Mouse (Mus musculus) CH12.LX (cell line): ENCODE measurements around the gene Mrpl18. TPM values are rescaled to one million over a fixed set of nuclear protein-coding genes. Genes with fewer than 3 reads are reported as not detected.

Experiments used
- DNase-seq: peaks from one replicate; pipeline ENCODE4 v3.0.0-alpha.2; 2013; ENCODE audit errors: extremely low read depth
- H3K27ac ChIP-seq: 2 replicates; pipeline ENCODE4 v1.5.1; 2012; ENCODE audit warnings: low read depth, mild to moderate bottlenecking, control low read depth, moderate library complexity; ENCODE audit not compliant: insufficient read depth
- H3K27me3 ChIP-seq: replicated peaks from 2 replicates; pipeline ENCODE3; 2012; ENCODE audit warnings: inconsistent platforms
- H3K36me3 ChIP-seq, 2 experiments: replicated peaks in 1 of 2; 2 replicates each; pipeline versions ENCODE3 to v1.6.1; 2012; ENCODE audit warnings: inconsistent platforms in 1 of 2, low read length in 1 of 2, mild to moderate bottlenecking in 1 of 2, mixed read lengths in 1 of 2, moderate library complexity in 1 of 2; ENCODE audit not compliant: control insufficient read depth in 1 of 2, insufficient read depth in 1 of 2
- H3K4me1 ChIP-seq, 2 experiments: 2 replicates each; pipeline ENCODE4 v1.6.1; 2012; ENCODE audit warnings: inconsistent platforms in 1 of 2, moderate library complexity in 1 of 2; ENCODE audit not compliant: insufficient read depth in 2 of 2, control insufficient read depth in 1 of 2
- H3K4me2 ChIP-seq: 2 replicates; pipeline ENCODE4 v1.6.1; 2012; ENCODE audit warnings: low read depth, mild to moderate bottlenecking, control low read depth; ENCODE audit not compliant: poor library complexity, insufficient read depth, severe bottlenecking
- H3K4me3 ChIP-seq, 3 experiments: fragments of 150-350 bp in 1 of 3; sonication (generic) in 1 of 3; replicated peaks in 1 of 3; 2 replicates each; pipeline versions ENCODE3 to v1.5.1; 2011 to 2012; ENCODE audit warnings: low read depth in 2 of 3, low read length in 2 of 3, mild to moderate bottlenecking in 2 of 3, moderate library complexity in 2 of 3, control low read depth in 1 of 3, improper control_type of control experiment in 1 of 3, inconsistent platforms in 1 of 3, mixed read lengths in 1 of 3; ENCODE audit not compliant: poor library complexity in 1 of 3
- H3K79me2 ChIP-seq: replicated peaks from 2 replicates; pipeline ENCODE4 v1.6.1; 2012; ENCODE audit warnings: mild to moderate bottlenecking, moderate library complexity; ENCODE audit not compliant: control insufficient read depth, poor library complexity, insufficient read depth, severe bottlenecking; ENCODE audit errors: extremely low read depth
- H3K9ac ChIP-seq: 2 replicates; pipeline ENCODE4 v1.6.1; 2012; ENCODE audit warnings: low read depth, mild to moderate bottlenecking, control low read depth, moderate library complexity; ENCODE audit not compliant: insufficient read depth
- H3K9me3 ChIP-seq: replicated peaks from 2 replicates; pipeline ENCODE3; 2012; ENCODE audit warnings: low read length, inconsistent platforms, mixed read lengths
- ELF1 ChIP-seq: IDR thresholded peaks from 2 replicates; pipeline ENCODE4 v1.6.1; 2014; ENCODE audit warnings: low read depth, mild to moderate bottlenecking, inconsistent platforms, low read length, improper control_type of control experiment
- IRF4 ChIP-seq: IDR thresholded peaks from 2 replicates; pipeline ENCODE4 v1.6.1; 2014; ENCODE audit warnings: low read depth, mild to moderate bottlenecking, inconsistent platforms, low read length, improper control_type of control experiment
- MAFK ChIP-seq: IDR thresholded peaks from 2 replicates; pipeline ENCODE4 v1.6.1; 2011; ENCODE audit warnings: low read length, improper control_type of control experiment; ENCODE audit not compliant: insufficient replicate concordance
- MAZ ChIP-seq: IDR thresholded peaks from 2 replicates; pipeline ENCODE4 v1.6.1; 2012; ENCODE audit warnings: low read depth, mild to moderate bottlenecking, inconsistent platforms, low read length, improper control_type of control experiment, moderate library complexity
- MEF2A ChIP-seq: IDR thresholded peaks from 2 replicates; pipeline ENCODE4 v1.6.1; 2014; ENCODE audit warnings: low read depth, mild to moderate bottlenecking, inconsistent platforms, low read length, improper control_type of control experiment, borderline replicate concordance
- MXI1 ChIP-seq: IDR thresholded peaks from 2 replicates; pipeline ENCODE4 v1.6.1; 2011; ENCODE audit warnings: mild to moderate bottlenecking, low read depth, low read length, improper control_type of control experiment
- MYC ChIP-seq: IDR thresholded peaks from 2 replicates; pipeline ENCODE4 v1.6.1; 2011; ENCODE audit warnings: low read depth, mild to moderate bottlenecking, improper control_type of control experiment, low read length
- NRF1 ChIP-seq: IDR thresholded peaks from 2 replicates; pipeline ENCODE4 v1.6.1; 2014; ENCODE audit warnings: low read depth, mild to moderate bottlenecking, inconsistent platforms, low read length, improper control_type of control experiment, moderate library complexity
- PAX5 ChIP-seq: IDR thresholded peaks from 2 replicates; pipeline ENCODE4 v1.6.1; 2012; ENCODE audit warnings: low read length, inconsistent platforms, mixed read lengths
- RAD21 ChIP-seq: IDR thresholded peaks from 2 replicates; pipeline ENCODE4 v1.6.1; 2011; ENCODE audit warnings: low read depth, mild to moderate bottlenecking, low read length, improper control_type of control experiment, moderate library complexity
- TBP ChIP-seq: conservative IDR thresholded peaks from 2 replicates; pipeline ENCODE4 v1.6.1; 2011; ENCODE audit warnings: low read depth, low read length, improper control_type of control experiment
- TCF12 ChIP-seq: IDR thresholded peaks from 2 replicates; pipeline ENCODE4 v1.6.1; 2014; ENCODE audit warnings: low read depth, mild to moderate bottlenecking, inconsistent platforms, low read length, improper control_type of control experiment
- UBTF ChIP-seq: IDR thresholded peaks from 2 replicates; pipeline ENCODE4 v1.6.1; 2012; ENCODE audit warnings: low read depth, mild to moderate bottlenecking, inconsistent platforms, low read length, improper control_type of control experiment, moderate library complexity
- ZNF384 ChIP-seq: IDR thresholded peaks from 2 replicates; pipeline ENCODE4 v1.6.1; 2012; ENCODE audit warnings: low read depth, low read length, improper control_type of control experiment, inconsistent platforms
- dilution Hi-C: fragments of 300-500 bp; cut with MboI; formaldehyde crosslinking; loops from 2 replicates; pipeline ENCODE4 v1.14.3; 2020; ENCODE audit warnings: low sequenced_read_pairs; ENCODE audit not compliant: extremely low pct_unique_long_range_greater_than_20kb, extremely low pct_ligation_motif_present
- in situ Hi-C: fragments of 300-500 bp; cut with MboI; formaldehyde crosslinking; loops from 3 replicates; pipeline ENCODE4 v1.14.3; 2019; ENCODE audit warnings: low sequenced_read_pairs, low pct_ligation_motif_present, low pct_unique_long_range_greater_than_20kb, mixed read lengths
- polyA plus RNA-seq: library from polyadenylated mRNA; unstranded; fragments of >175 nt; gene quantifications from 2 replicates; pipeline ENCODE4 v1.2.1, GENCODE M21; 2012; ENCODE audit warnings: low read depth; ENCODE audit not compliant: insufficient read length
- total RNA-seq, 2 experiments: library from RNA; depleted of rRNA; stranded (reverse); fragments of 300-350 nt in 1 of 2; fragments of >200 nt in 1 of 2; gene quantifications; 2 replicates each; pipeline ENCODE4 v1.2.3; 2012 to 2014

The Mrpl18 gene
- total and polyA plus RNA-seq, 3 experiments: 132 to 197 (median 150) TPM

DNA sequence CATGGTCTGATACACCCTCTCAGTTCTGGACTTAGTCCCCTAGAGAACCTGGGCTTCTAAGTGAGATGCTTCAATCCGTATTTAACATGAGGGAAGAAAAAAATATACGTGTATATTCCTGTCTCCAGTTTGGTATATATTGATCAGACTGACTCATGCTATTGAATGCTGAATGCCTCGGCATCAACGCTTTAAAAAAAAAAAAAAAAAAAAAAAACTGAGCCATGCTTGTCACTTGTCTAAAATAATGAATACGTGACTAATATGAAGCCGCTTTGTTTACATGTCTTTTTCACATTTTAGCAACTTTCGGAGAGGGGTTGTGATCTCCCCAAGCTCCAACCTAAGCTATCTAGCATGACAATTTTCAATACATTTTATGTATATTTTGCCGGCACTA, 5.8 kb downstream of the Mrpl18 start:
- H3K9me3 ChIP-seq: no peaks in the 10 kb centered on the region
- no peak overlapping the region for H3K4me2 ChIP-seq
- no peak overlapping the region for H3K9ac ChIP-seq
- dilution Hi-C loops (no loop called here), in situ Hi-C loops (no loop called here)
- H3K27ac ChIP-seq: no peak overlapping the region
- DNase-seq: no peak
- H3K27me3 ChIP-seq: no peaks in the 10 kb centered on the region
- TF ChIP-seq ZNF384: peak; percentile 34; the same call in 1 of the 2 replicates
- TF ChIP-seq MXI1: no peak
- peaks cover 0 to 21% of the 10 kb centered on the region in 2 experiments; a peak in 2 of 4 replicates for H3K4me1 ChIP-seq
- H3K79me2 ChIP-seq: peaks cover 24% of the 10 kb centered on the region
- peaks cover 30 to 59% of the 10 kb centered on the region in 2 experiments for H3K36me3 ChIP-seq
- H3K4me3 ChIP-seq: no peak overlapping the region

DNA sequence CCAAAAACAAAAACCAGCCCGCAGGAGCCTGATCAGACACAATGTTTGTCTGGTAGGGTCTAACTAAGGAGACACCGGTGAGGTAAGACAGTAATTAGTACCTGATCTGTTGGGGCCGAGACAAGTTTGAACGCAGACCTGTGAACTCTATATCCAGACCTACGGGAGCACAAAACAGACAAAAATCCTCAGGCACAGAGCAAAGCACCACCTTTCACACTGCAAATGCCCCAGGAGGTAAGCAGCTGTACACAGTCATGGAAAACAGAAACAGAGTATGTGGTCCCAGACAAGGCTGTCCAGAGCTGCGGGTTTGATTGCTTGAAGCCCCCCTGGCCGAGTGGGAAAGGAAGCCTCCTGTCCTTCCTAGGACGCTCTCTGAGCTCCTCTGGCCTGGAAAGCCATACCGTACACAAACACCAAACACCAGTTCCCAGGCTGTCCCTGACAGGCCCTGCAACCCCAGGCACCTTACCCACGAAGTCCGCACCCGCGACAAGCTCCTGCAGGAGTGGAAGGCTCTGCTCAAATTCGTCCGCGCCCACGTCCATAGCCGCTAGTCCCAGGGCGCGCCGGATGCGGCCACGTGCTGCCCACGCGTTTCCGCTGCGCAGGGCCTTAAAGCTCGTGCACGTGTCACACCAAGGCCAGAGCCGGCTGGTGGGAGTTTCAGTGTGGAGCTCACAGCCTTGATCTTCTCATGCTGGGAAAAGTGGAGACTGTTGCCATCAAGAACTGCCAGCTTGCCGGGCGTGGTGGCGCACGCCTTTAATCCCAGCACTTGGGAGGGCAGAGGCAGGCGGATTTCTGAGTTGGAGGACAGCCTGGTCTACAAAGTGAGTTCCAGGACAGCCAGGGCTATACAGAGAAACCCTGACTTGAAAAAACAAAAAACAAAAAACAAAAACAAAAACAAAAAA, 6.5 kb downstream of the Mrpl18 start, which contains the start of gene Pnldc1:
TSS of gene Pnldc1 (minus strand) at position 870 of the 920 bp plus-strand sequence.
- TF ChIP-seq ELF1 (no peak), MAZ (no peak), UBTF (no peak), PAX5 (no peak), MYC (no peak)
- peaks cover 0 to 22% of the 10 kb centered on the region in 2 experiments; a peak in 2 of 4 replicates for H3K4me1 ChIP-seq
- DNase-seq: no peak
- peaks cover 16% of the 10 kb centered on the region for H3K79me2 ChIP-seq
- H3K9me3 ChIP-seq: no peaks in the 10 kb centered on the region
- H3K4me3 ChIP-seq: no peak within 1 kb of the TSS
- no peak within 1 kb of the TSS for H3K4me2 ChIP-seq
- no peak within 1 kb of the TSS for H3K9ac ChIP-seq
- dilution Hi-C loops (no loop called here), in situ Hi-C loops (no loop called here)
- H3K27ac ChIP-seq: no peak within 1 kb of the TSS
- no peaks in the 10 kb centered on the region for H3K27me3 ChIP-seq
- H3K36me3 ChIP-seq: peaks cover 30 to 67% of the 10 kb centered on the region in 2 experiments

DNA sequence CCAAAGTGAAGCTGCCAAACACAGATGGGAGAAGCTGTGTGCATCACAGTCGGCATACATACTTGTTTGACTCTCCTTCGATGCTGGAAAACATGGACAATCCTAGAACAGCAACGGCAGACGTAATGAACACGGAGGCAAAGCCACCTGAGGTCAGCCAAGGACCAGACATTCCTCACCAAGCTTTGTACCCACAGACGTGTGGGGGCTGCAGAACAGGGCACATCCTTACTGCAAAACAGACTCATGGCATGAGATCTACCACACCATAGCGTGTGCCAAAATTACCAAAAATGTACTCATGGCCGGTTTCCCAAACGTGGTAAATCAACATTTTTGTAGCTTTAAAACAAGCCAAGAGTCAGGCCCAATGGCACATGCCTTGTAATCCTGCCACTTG, 9.7 kb downstream of the Mrpl18 start:
- H3K27ac ChIP-seq: no peak overlapping the region
- in situ Hi-C loops (no loop called here), dilution Hi-C loops (no loop called here)
- H3K4me3 ChIP-seq: no peak overlapping the region
- no peak for DNase-seq
- peaks cover 24 to 61% of the 10 kb centered on the region in 2 experiments for H3K36me3 ChIP-seq
- no peaks in the 10 kb centered on the region for H3K27me3 ChIP-seq
- no peak overlapping the region for H3K4me2 ChIP-seq
- H3K79me2 ChIP-seq: no peaks in the 10 kb centered on the region
- H3K9ac ChIP-seq: no peak overlapping the region
- no peak for TF ChIP-seq RAD21
- no peak for TF ChIP-seq IRF4
- TF ChIP-seq ELF1: no peak
- no peak for TF ChIP-seq MAFK
- no peak for TF ChIP-seq TBP
- no peak for TF ChIP-seq NRF1
- no peak for TF ChIP-seq MEF2A
- no peak for TF ChIP-seq TCF12
- peaks cover 0 to 11% of the 10 kb centered on the region in 2 experiments; a peak in 2 of 4 replicates for H3K4me1 ChIP-seq
- H3K9me3 ChIP-seq: no peaks in the 10 kb centered on the region
